Mouse (Mus musculus): ENCODE results near the gene Sftpa1. TPM values are rescaled to one million over a fixed set of nuclear protein-coding genes. Genes with fewer than 3 reads are reported as not detected.

Gene Sftpa1
- polyA plus RNA-seq, 1 experiment from 2014 or later = not detected

DNA sequence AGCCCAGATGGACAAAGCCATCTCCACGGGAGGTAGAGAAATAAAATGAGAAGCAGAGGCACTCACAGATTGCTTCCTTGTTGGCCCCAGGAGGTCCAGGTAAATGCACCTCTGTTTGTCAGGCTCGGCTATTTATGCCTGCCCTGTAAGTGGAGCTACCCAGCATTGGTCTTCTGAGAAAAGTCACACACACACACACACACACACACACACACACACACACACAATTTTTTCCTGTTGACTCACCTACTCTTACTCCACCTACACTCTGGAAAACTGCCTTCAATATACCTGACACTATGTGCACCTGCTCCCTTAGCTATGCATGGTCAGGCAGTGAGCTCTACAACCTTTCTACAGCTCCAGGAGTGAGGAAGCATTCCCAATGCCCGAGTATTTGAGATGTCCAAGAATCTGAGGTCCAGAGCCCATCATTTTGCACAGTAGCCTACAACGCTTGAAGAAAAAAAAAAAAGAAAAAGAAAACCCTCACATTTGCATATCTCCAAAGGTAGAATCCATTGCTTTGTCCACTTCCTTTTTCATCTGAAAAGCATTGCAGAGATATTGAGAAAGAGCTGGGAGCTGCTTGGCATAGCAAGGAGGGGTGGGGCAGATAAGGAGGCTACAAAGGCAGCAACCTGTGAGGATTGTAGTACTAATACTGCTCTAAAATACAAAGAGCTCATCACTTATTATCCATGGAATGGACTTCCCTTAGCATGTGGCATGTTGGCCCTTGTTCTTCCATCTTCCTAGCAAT, 53.7 kb downstream of the Sftpa1 start, which contains the start of gene Sftpd:
Gene Sftpd (minus strand): TSS at position 91 of the 763 bp plus-strand sequence.
- Histone ChIP-seq H3K4me1 (replicated peaks; ENCODE audit: control insufficient read depth, insufficient read depth, low read length) (no peaks in the 10 kb centered on the region), H3K4me2 (replicated peaks) (no peak within 1 kb of the TSS), H3K36me3 (replicated peaks; ENCODE audit: control insufficient read depth, insufficient read depth) (no peaks in the 10 kb centered on the region), H3K4me3 (replicated peaks; ENCODE audit: low read length) (no peak within 1 kb of the TSS), H3K9ac (no peak within 1 kb of the TSS), H3K27ac (no peak within 1 kb of the TSS), H3K9me3 (ENCODE audit: control insufficient read depth, low read length) (no peaks in the 10 kb centered on the region), H3K27me3 (ENCODE audit: control insufficient read depth, insufficient read depth, low read length) (no peaks in the 10 kb centered on the region)
- no peak for ATAC-seq (ENCODE audit: low FRiP score)
- WGBS = 86% methylated on average over 4 of the region's 4 CpGs
- DNase-seq (ENCODE audit: low spot score) = no peak

Other genes starting within 250 kb of the Sftpa1 start
- gene Sh2d4b, start 238.5 kb upstream of the Sftpa1 start, polyA plus RNA-seq (2014; fragmentation: Nextera tagmentation; extraction: Ambion mirVana) = 1.1 and 1.7 TPM in 2 replicates
- 65.6 and 70.1 TPM in 2 replicates for gene Tspan14, start 165.0 kb upstream of the Sftpa1 start, polyA plus RNA-seq (2014; fragmentation: Nextera tagmentation; extraction: Ambion mirVana)
- gene Fam213a, start 118.0 kb upstream of the Sftpa1 start, polyA plus RNA-seq (2014; fragmentation: Nextera tagmentation; extraction: Ambion mirVana) = 86.6 and 94.3 TPM in 2 replicates
- gene Dydc2, start 62.6 kb upstream of the Sftpa1 start, polyA plus RNA-seq (2014; fragmentation: Nextera tagmentation; extraction: Ambion mirVana) = 0.70 and 1.6 TPM in 2 replicates
- gene Dydc1, start 58.9 kb upstream of the Sftpa1 start, polyA plus RNA-seq (2014; fragmentation: Nextera tagmentation; extraction: Ambion mirVana) = not detected in 2 replicates
- not detected in 2 replicates for gene Mat1a, start 26.7 kb upstream of the Sftpa1 start, polyA plus RNA-seq (2014; fragmentation: Nextera tagmentation; extraction: Ambion mirVana)
- not detected in 2 replicates for gene Mbl1, start 19.7 kb downstream of the Sftpa1 start, polyA plus RNA-seq (2014; fragmentation: Nextera tagmentation; extraction: Ambion mirVana)
- gene Sftpd, start 53.4 kb downstream of the Sftpa1 start, polyA plus RNA-seq (2014; fragmentation: Nextera tagmentation; extraction: Ambion mirVana) = not detected in 2 replicates
- gene Gm2832, start 147.0 kb downstream of the Sftpa1 start, polyA plus RNA-seq (2014; fragmentation: Nextera tagmentation; extraction: Ambion mirVana) = 0.17 and 0.60 TPM in 2 replicates
- gene Gm5798, start 216.8 kb downstream of the Sftpa1 start, polyA plus RNA-seq (2014; fragmentation: Nextera tagmentation; extraction: Ambion mirVana) = not detected in 2 replicates